Mouse (Mus musculus) erythroblast, embryonic 14.5 days (primary cell): ENCODE measurements around the gene Slc15a2.

Experiments
- GATA1 ChIP-seq: IDR thresholded peaks from 2 replicates; pipeline ENCODE4 v1.6.1; 2012; ENCODE audit warnings: low read length, inconsistent platforms, mixed read lengths
- TAL1 ChIP-seq: IDR thresholded peaks from 3 replicates; pipeline ENCODE4 v1.6.1; 2012; ENCODE audit warnings: low read length, inconsistent platforms, mixed read lengths

DNA sequence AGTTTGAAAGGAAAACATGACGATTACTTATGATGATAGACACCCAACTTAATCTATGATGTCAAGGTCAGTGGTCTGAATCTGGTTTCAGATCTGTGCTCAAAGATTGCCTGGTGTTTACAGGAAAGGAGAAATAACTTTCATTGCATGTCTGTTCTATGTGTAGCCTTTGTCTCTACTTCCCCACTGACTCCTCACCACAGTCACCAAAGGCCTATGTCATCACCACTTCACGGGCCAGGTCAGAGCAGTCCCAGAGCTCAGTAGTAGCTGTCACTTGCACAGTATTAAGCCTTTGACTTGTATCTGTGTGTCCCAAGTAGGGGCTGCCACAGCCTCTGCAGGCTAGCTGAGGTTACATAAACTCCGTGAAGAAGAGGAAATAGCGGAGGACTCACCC is 67.3 kb downstream of the Slc15a2 start:
- TF ChIP-seq GATA1 (no peak), TAL1 (no peak)
